Mouse (Mus musculus) midbrain, embryonic 16.5 days (tissue): ENCODE results near the gene Olfr736. TPM values are rescaled to one million over a fixed set of nuclear protein-coding genes. Genes with fewer than 3 reads are reported as not detected.

Source experiments
- ATAC-seq: fragments of 200-750 bp; cut with Nextera tagmentation; 2 replicates; pipeline ENCODE4 v1.8.0; 2017; ENCODE audit warnings: moderate TSS enrichment
- H3K27ac ChIP-seq: fragments of 300-500 bp; sonication (generic); 2 replicates; pipeline ENCODE4 v1.5.1; 2014; ENCODE audit warnings: mild to moderate bottlenecking, low read length, mixed read lengths
- H3K27me3 ChIP-seq: fragments of 300-500 bp; sonication (generic); 2 replicates; pipeline ENCODE4 v1.6.1; 2014; ENCODE audit warnings: low read depth, low read length, mixed read lengths; ENCODE audit not compliant: control insufficient read depth, insufficient read depth
- H3K36me3 ChIP-seq: fragments of 300-500 bp; sonication (generic); 2 replicates; pipeline ENCODE4 v1.6.1; 2014; ENCODE audit warnings: mild to moderate bottlenecking, low read length, moderate library complexity, mixed read lengths; ENCODE audit not compliant: control insufficient read depth, insufficient read depth
- H3K4me1 ChIP-seq: fragments of 300-500 bp; sonication (generic); 2 replicates; pipeline ENCODE4 v1.6.1; 2014; ENCODE audit warnings: mild to moderate bottlenecking, low read length, mixed read lengths; ENCODE audit not compliant: control insufficient read depth, insufficient read depth
- H3K4me2 ChIP-seq: fragments of 300-500 bp; sonication (generic); 2 replicates; pipeline ENCODE4 v1.6.1; 2014; ENCODE audit warnings: mild to moderate bottlenecking, low read length, mixed read lengths
- H3K4me3 ChIP-seq: fragments of 300-500 bp; sonication (generic); 2 replicates; pipeline ENCODE4 v1.5.1; 2014; ENCODE audit warnings: low read depth, mild to moderate bottlenecking, low read length, moderate library complexity, mixed read lengths
- H3K9ac ChIP-seq: fragments of 300-500 bp; sonication (generic); 2 replicates; pipeline ENCODE4 v1.6.1; 2014; ENCODE audit warnings: low read depth, low read length, mixed read lengths
- H3K9me3 ChIP-seq: fragments of 300-500 bp; sonication (generic); replicated peaks from 2 replicates; pipeline ENCODE4 v1.6.1; 2014; ENCODE audit warnings: mild to moderate bottlenecking, low read length, mixed read lengths; ENCODE audit not compliant: control insufficient read depth, poor library complexity, severe bottlenecking
- WGBS: fragments of 180-500 bp; shearing (Covaris S2); extraction: QIAGEN DNeasy Blood & Tissue Kit; methylation state at CpG from one replicate; pipeline ENCODE4 v1.1.7; 2014; 5-methylcytosine and 5-hydroxymethylcytosine counted together
- polyA plus RNA-seq: library from polyadenylated mRNA; unstranded; fragments of >200 nt; fragmentation: Nextera tagmentation; extraction: Ambion mirVana; gene quantifications from 2 replicates; pipeline ENCODE4 v1.2.1, GENCODE M21; 2015

Gene Olfr736
- polyA plus RNA-seq, result not detected in 2 replicates

DNA sequence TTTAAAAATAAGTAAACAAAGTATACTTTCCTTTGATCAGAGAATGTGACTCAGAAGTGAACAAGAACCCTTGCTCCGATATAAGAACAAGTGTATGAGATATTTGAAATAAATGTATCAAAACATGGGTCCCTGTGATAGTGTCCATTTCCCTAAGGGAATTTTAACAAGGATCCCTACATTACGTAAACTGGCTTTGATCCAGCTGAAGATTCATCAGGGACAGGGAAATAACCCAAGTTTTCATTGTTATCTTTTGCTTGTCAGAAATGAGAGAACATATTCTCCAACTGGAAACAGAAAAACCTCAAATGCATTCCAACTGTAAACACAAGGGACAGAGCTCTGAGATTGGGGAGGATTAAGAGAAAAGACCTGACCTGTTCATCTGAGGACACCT is at the start of gene Olfr736:
Olfr736 (plus strand) TSS at position 301 of the 400 bp plus-strand sequence.
- H3K36me3 ChIP-seq, result no peaks in the 10 kb centered on the region
- WGBS, result 91% methylated on average over 2 of the region's 2 CpGs
- H3K9me3 ChIP-seq, result no peaks in the 10 kb centered on the region
- H3K27me3 ChIP-seq, result no peaks in the 10 kb centered on the region
- no peak within 1 kb of the TSS for H3K4me3 ChIP-seq
- 0 out of 2 replicates have a peak, but pooled peaks cover 2% of the 10 kb centered on the region for H3K4me1 ChIP-seq
- no peak for ATAC-seq
- H3K4me2 ChIP-seq, result no peak within 1 kb of the TSS
- no peak within 1 kb of the TSS for H3K27ac ChIP-seq
- no peak within 1 kb of the TSS for H3K9ac ChIP-seq

GRCm38 (mm10) chr14:50348796-50349195 is 32.2 kb upstream of the Olfr736 start, which contains the start of gene Olfr735:
TSS of gene Olfr735 (minus strand) at chr14:50348872.
- Histone ChIP-seq H3K9ac (no peak within 1 kb of the TSS), H3K27ac (no peak within 1 kb of the TSS), H3K4me3 (no peak within 1 kb of the TSS), H3K4me2 (no peak within 1 kb of the TSS), H3K27me3 (no peaks in the 10 kb centered on the region), H3K9me3 (no peaks in the 10 kb centered on the region), H3K4me1 (no peaks in the 10 kb centered on the region), H3K36me3 (no peaks in the 10 kb centered on the region)
- no peak for ATAC-seq
- 86% methylated on average over 2 of the region's 2 CpGs for WGBS

GRCm38 (mm10) chr14:50352438-50352837 is 28.5 kb upstream of the Olfr736 start:
- 48% methylated on average over 3 of the region's 3 CpGs for WGBS
- Histone ChIP-seq H3K27me3 (no peaks in the 10 kb centered on the region), H3K4me2 (no peak overlapping the region), H3K9ac (no peak overlapping the region), H3K4me1 (no peaks in the 10 kb centered on the region), H3K36me3 (no peaks in the 10 kb centered on the region), H3K9me3 (no peaks in the 10 kb centered on the region), H3K4me3 (no peak overlapping the region), H3K27ac (no peak overlapping the region)
- ATAC-seq, result no peak

- no peak overlapping the region for H3K4me2 ChIP-seq
- no peak overlapping the region for H3K9ac ChIP-seq
- no peak for ATAC-seq
- no peaks in the 10 kb centered on the region for H3K9me3 ChIP-seq
- WGBS, result 87% methylated on average over 2 of the region's 2 CpGs
- H3K36me3 ChIP-seq, result no peaks in the 10 kb centered on the region
- no peak overlapping the region for H3K27ac ChIP-seq
- H3K4me1 ChIP-seq, result no peaks in the 10 kb centered on the region
- no peak overlapping the region for H3K4me3 ChIP-seq
- H3K27me3 ChIP-seq, result no peaks in the 10 kb centered on the region
These were observed 24.2 kb upstream of the Olfr736 start for GRCm38 (mm10) chr14:50356725-50357124.

- Histone ChIP-seq H3K4me3 (no peak within 1 kb of the TSS), H3K27me3 (no peaks in the 10 kb centered on the region), H3K27ac (no peak within 1 kb of the TSS), H3K9ac (no peak within 1 kb of the TSS), H3K4me2 (no peak within 1 kb of the TSS), H3K4me1 (no peaks in the 10 kb centered on the region), H3K9me3 (no peaks in the 10 kb centered on the region), H3K36me3 (no peaks in the 10 kb centered on the region)
- ATAC-seq, result no peak
- 86% methylated on average over 2 of the region's 2 CpGs for WGBS
These were observed 23.4 kb upstream of the Olfr736 start, which contains the start of gene Tlr11 for GRCm38 (mm10) chr14:50357593-50357992. TSS of gene Tlr11 (plus strand) at chr14:50357914.

- WGBS, result 91% methylated on average over 3 of the region's 3 CpGs
- Histone ChIP-seq H3K27ac (no peak overlapping the region), H3K9me3 (no peaks in the 10 kb centered on the region), H3K27me3 (no peaks in the 10 kb centered on the region), H3K36me3 (no peaks in the 10 kb centered on the region), H3K4me1 (no peaks in the 10 kb centered on the region), H3K4me3 (no peak overlapping the region), H3K4me2 (no peak overlapping the region), H3K9ac (no peak overlapping the region)
- no peak for ATAC-seq
These were observed 20.5 kb upstream of the Olfr736 start for GRCm38 (mm10) chr14:50360480-50360879.

DNA sequence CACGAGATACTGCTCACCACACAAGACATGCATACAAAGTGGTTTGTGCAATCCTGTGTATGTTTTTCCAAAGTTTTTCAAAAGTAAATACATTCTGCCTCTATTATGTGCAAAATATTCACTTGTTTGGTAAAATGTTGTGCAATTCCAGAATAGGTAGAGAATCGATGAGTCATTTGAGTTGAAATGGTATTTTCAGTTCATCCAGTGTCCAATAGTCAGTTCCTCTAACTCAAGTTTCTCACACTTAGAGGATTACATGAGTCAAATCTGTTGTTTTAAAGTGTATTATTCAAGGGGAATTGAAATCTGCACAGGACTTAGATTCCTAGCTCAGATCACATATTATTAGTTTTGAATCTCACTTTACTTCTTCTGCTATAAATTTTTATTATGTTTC is 17.4 kb upstream of the Olfr736 start:
- no peak overlapping the region for H3K4me2 ChIP-seq
- no peak for ATAC-seq
- H3K27ac ChIP-seq, result no peak overlapping the region
- H3K9ac ChIP-seq, result no peak overlapping the region
- no peak overlapping the region for H3K4me3 ChIP-seq
- 86% methylated on average over 2 of the region's 2 CpGs for WGBS
- H3K4me1 ChIP-seq, result no peaks in the 10 kb centered on the region
- no peaks in the 10 kb centered on the region for H3K36me3 ChIP-seq
- no peaks in the 10 kb centered on the region for H3K27me3 ChIP-seq
- H3K9me3 ChIP-seq, result no peaks in the 10 kb centered on the region

DNA sequence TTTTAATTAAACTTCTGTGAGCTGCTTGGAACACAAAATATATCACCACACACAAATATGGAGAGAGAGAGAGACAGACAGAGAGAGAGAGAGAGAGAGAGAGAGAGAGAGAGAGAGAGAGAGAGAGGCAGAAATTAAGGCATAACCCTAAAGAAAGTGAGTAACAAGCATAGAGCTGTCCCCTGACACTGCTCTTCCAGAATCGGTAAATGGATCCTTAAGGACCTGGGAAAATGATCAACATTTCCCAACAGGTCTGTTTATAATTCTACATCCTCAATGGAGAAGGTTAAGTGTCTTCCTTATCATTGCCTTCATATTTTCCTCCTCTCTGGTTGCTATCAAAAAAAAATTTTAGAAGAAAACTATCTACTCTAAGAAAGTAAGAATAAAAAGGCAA is 26.3 kb downstream of the Olfr736 start, which contains the start of gene Olfr738:
Olfr738 (plus strand) TSS at position 301 of the 400 bp plus-strand sequence.
- no peaks in the 10 kb centered on the region for H3K4me1 ChIP-seq
- no peaks in the 10 kb centered on the region for H3K27me3 ChIP-seq
- no peaks in the 10 kb centered on the region for H3K9me3 ChIP-seq
- no peaks in the 10 kb centered on the region for H3K36me3 ChIP-seq
- WGBS, result 91% methylated on average over 1 of the region's 1 CpGs
- H3K9ac ChIP-seq, result no peak within 1 kb of the TSS
- no peak within 1 kb of the TSS for H3K4me2 ChIP-seq
- no peak for ATAC-seq
- H3K4me3 ChIP-seq, result no peak within 1 kb of the TSS
- H3K27ac ChIP-seq, result no peak within 1 kb of the TSS

- no peak within 1 kb of the TSS for H3K27ac ChIP-seq
- H3K27me3 ChIP-seq, result no peaks in the 10 kb centered on the region
- H3K4me1 ChIP-seq, result no peaks in the 10 kb centered on the region
- 71% methylated on average over 2 of the region's 2 CpGs for WGBS
- H3K36me3 ChIP-seq, result no peaks in the 10 kb centered on the region
- H3K4me2 ChIP-seq, result no peak within 1 kb of the TSS
- H3K9me3 ChIP-seq, result no peaks in the 10 kb centered on the region
- no peak within 1 kb of the TSS for H3K9ac ChIP-seq
- H3K4me3 ChIP-seq, result no peak within 1 kb of the TSS
- no peak for ATAC-seq
These were observed 37.4 kb downstream of the Olfr736 start, which contains the start of gene Olfr739 for GRCm38 (mm10) chr14:50418326-50418725. TSS of gene Olfr739 (plus strand) at chr14:50418626.
